Mouse (Mus musculus) midbrain, embryonic 11.5 days (tissue): Measurements from ENCODE around the gene F2. TPM values are rescaled to one million over a fixed set of nuclear protein-coding genes. Genes with fewer than 3 reads are reported as not detected.

ENCODE experiments used
- ATAC-seq: fragments of 200-750 bp; cut with Nextera tagmentation; 2 replicates; pipeline ENCODE4 v1.8.0; 2017; ENCODE audit warnings: moderate TSS enrichment, moderate library complexity; ENCODE audit not compliant: low FRiP score
- DNase-seq: peaks from one replicate; pipeline ENCODE4 v3.0.0; 2015; ENCODE audit warnings: low spot score; ENCODE audit errors: missing footprints
- H3K27ac ChIP-seq: fragments of 300-500 bp; sonication (generic); 2 replicates; pipeline ENCODE4 v1.5.1; 2014; ENCODE audit warnings: low read depth, low read length
- H3K27me3 ChIP-seq: fragments of 300-500 bp; sonication (generic); 2 replicates; pipeline ENCODE4 v1.6.1; 2014; ENCODE audit warnings: mild to moderate bottlenecking, low read length, moderate library complexity, mixed read lengths; ENCODE audit not compliant: control insufficient read depth, insufficient read depth
- H3K36me3 ChIP-seq: fragments of 300-500 bp; sonication (generic); 2 replicates; pipeline ENCODE4 v1.6.1; 2014; ENCODE audit warnings: mild to moderate bottlenecking, low read length, moderate library complexity, mixed read lengths; ENCODE audit not compliant: control insufficient read depth, insufficient read depth
- H3K4me1 ChIP-seq: fragments of 300-500 bp; sonication (generic); 2 replicates; pipeline ENCODE4 v1.6.1; 2014; ENCODE audit warnings: low read length; ENCODE audit not compliant: control insufficient read depth, insufficient read depth
- H3K4me2 ChIP-seq: fragments of 300-500 bp; sonication (generic); 2 replicates; pipeline ENCODE4 v1.6.1; 2014; ENCODE audit warnings: mild to moderate bottlenecking, moderate library complexity
- H3K4me3 ChIP-seq: fragments of 300-500 bp; sonication (generic); 2 replicates; pipeline ENCODE4 v1.5.1; 2014; ENCODE audit warnings: low read depth, low read length
- H3K9ac ChIP-seq: fragments of 300-500 bp; sonication (generic); 2 replicates; pipeline ENCODE4 v1.6.1; 2014; ENCODE audit warnings: low read length
- H3K9me3 ChIP-seq: fragments of 300-500 bp; sonication (generic); 2 replicates; pipeline ENCODE4 v1.6.1; 2016; ENCODE audit warnings: low read length; ENCODE audit not compliant: control insufficient read depth
- WGBS: fragments of 180-500 bp; shearing (Covaris S2); extraction: QIAGEN DNeasy Blood & Tissue Kit; methylation state at CpG from one replicate; pipeline ENCODE4 v1.1.7; 2014; 5-methylcytosine and 5-hydroxymethylcytosine counted together
- polyA plus RNA-seq: library from polyadenylated mRNA; unstranded; fragments of >200 nt; fragmentation: Nextera tagmentation; extraction: Ambion mirVana; gene quantifications from 2 replicates; pipeline ENCODE4 v1.2.1, GENCODE M21; 2014

The F2 gene
- polyA plus RNA-seq, 1 experiment from 2014 or later: 0.07 TPM

- Histone ChIP-seq H3K4me2 (no peak overlapping the region), H3K4me3 (no peak overlapping the region), H3K4me1 (no peaks in the 10 kb centered on the region), H3K27me3 (no peaks in the 10 kb centered on the region), H3K9me3 (no peaks in the 10 kb centered on the region), H3K36me3 (peaks cover 17% of the 10 kb centered on the region), H3K27ac (no peak overlapping the region), H3K9ac (no peak overlapping the region)
- ATAC-seq (no peak), DNase-seq (no peak)
- 94% methylated on average over 6 of the region's 6 CpGs for WGBS
These were observed 30.2 kb upstream of the F2 start for GRCm38 (mm10) chr2:91666386-91666910.

- Histone ChIP-seq H3K4me1 (no peaks in the 10 kb centered on the region), H3K9me3 (no peaks in the 10 kb centered on the region), H3K36me3 (peaks cover 14% of the 10 kb centered on the region)
These were observed 28.6 kb upstream of the F2 start for GRCm38 (mm10) chr2:91664780-91665179.

GRCm38 (mm10) chr2:91660981-91661380 is 24.8 kb upstream of the F2 start:
- 92% methylated on average over 6 of the region's 6 CpGs for WGBS
- no peak overlapping the region for H3K4me3 ChIP-seq
- peaks cover 5% of the 10 kb centered on the region; the same call in 1 of the 2 replicates for H3K36me3 ChIP-seq
- no peak overlapping the region for H3K9ac ChIP-seq
- no peaks in the 10 kb centered on the region for H3K27me3 ChIP-seq
- no peak overlapping the region for H3K4me2 ChIP-seq
- DNase-seq: no peak
- no peak for ATAC-seq
- H3K9me3 ChIP-seq: no peaks in the 10 kb centered on the region
- H3K4me1 ChIP-seq: no peaks in the 10 kb centered on the region
- no peak overlapping the region for H3K27ac ChIP-seq

More at GRCm38 (mm10) chr2:91664780-91665179, 28.6 kb upstream of the F2 start:
- DNase-seq (no peak), ATAC-seq (no peak)
- Histone ChIP-seq H3K4me2 (no peak overlapping the region), H3K27me3 (no peaks in the 10 kb centered on the region), H3K4me3 (no peak overlapping the region), H3K27ac (no peak overlapping the region), H3K9ac (no peak overlapping the region)

GRCm38 (mm10) chr2:91659657-91660056 is 23.4 kb upstream of the F2 start:
- ATAC-seq: no peak
- Histone ChIP-seq H3K4me3 (no peak overlapping the region), H3K4me2 (no peak overlapping the region), H3K9me3 (no peaks in the 10 kb centered on the region), H3K9ac (no peak overlapping the region), H3K4me1 (no peaks in the 10 kb centered on the region), H3K36me3 (peaks cover 3% of the 10 kb centered on the region), H3K27me3 (no peaks in the 10 kb centered on the region), H3K27ac (no peak overlapping the region)
- 92% methylated on average over 8 of the region's 8 CpGs for WGBS
- DNase-seq: no peak

GRCm38 (mm10) chr2:91656774-91657173 is 20.6 kb upstream of the F2 start:
- 70% methylated on average over 8 of the region's 8 CpGs for WGBS
- H3K4me1 ChIP-seq: peaks cover 5% of the 10 kb centered on the region; the same call in 1 of the 2 replicates
- no peak overlapping the region for H3K9ac ChIP-seq
- DNase-seq: no peak
- H3K36me3 ChIP-seq: peaks cover 5% of the 10 kb centered on the region
- no peak overlapping the region for H3K4me2 ChIP-seq
- H3K27ac ChIP-seq: no peak overlapping the region
- ATAC-seq: no peak
- H3K9me3 ChIP-seq: no peaks in the 10 kb centered on the region
- H3K27me3 ChIP-seq: no peaks in the 10 kb centered on the region
- H3K4me3 ChIP-seq: no peak overlapping the region

GRCm38 (mm10) chr2:91655827-91656226 is 19.6 kb upstream of the F2 start:
- H3K4me1 ChIP-seq: peaks cover 9% of the 10 kb centered on the region; the same call in 1 of the 2 replicates
- no peak overlapping the region for H3K9ac ChIP-seq

GRCm38 (mm10) chr2:91655388-91655787 is 19.2 kb upstream of the F2 start:
- Histone ChIP-seq H3K9me3 (no peaks in the 10 kb centered on the region), H3K4me3 (no peak overlapping the region), H3K27ac (no peak overlapping the region), H3K36me3 (peaks cover 5% of the 10 kb centered on the region), H3K27me3 (no peaks in the 10 kb centered on the region), H3K4me1 (peaks cover 12% of the 10 kb centered on the region), H3K4me2 (no peak overlapping the region), H3K9ac (no peak overlapping the region)
- no peak for ATAC-seq
- WGBS: 97% methylated on average over 5 of the region's 5 CpGs
- DNase-seq: no peak

More at GRCm38 (mm10) chr2:91655827-91656226, 19.6 kb upstream of the F2 start:
- WGBS: 87% methylated on average over 6 of the region's 6 CpGs
- Histone ChIP-seq H3K9me3 (no peaks in the 10 kb centered on the region), H3K27me3 (no peaks in the 10 kb centered on the region), H3K4me3 (no peak overlapping the region), H3K27ac (no peak overlapping the region), H3K36me3 (peaks cover 5% of the 10 kb centered on the region), H3K4me2 (no peak overlapping the region)
- no peak for ATAC-seq
- no peak for DNase-seq

- H3K9ac ChIP-seq: no peak overlapping the region
- H3K27me3 ChIP-seq: no peaks in the 10 kb centered on the region
- WGBS: 43% methylated on average over 6 of the region's 6 CpGs
- H3K4me3 ChIP-seq: no peak overlapping the region
- ATAC-seq (no peak), DNase-seq (no peak)
- no peak overlapping the region for H3K4me2 ChIP-seq
- H3K9me3 ChIP-seq: no peaks in the 10 kb centered on the region
- peaks cover 19% of the 10 kb centered on the region for H3K4me1 ChIP-seq
- H3K27ac ChIP-seq: no peak overlapping the region
- H3K36me3 ChIP-seq: peaks cover 4% of the 10 kb centered on the region
These were observed 16.6 kb upstream of the F2 start for GRCm38 (mm10) chr2:91652863-91653262.

- no peak overlapping the region for H3K9ac ChIP-seq
- no peak for ATAC-seq
- H3K4me3 ChIP-seq: no peak overlapping the region
- peaks cover 19% of the 10 kb centered on the region for H3K4me1 ChIP-seq
- no peak overlapping the region for H3K27ac ChIP-seq
- no peaks in the 10 kb centered on the region for H3K9me3 ChIP-seq
- 88% methylated on average over 14 of the region's 14 CpGs for WGBS
- no peak overlapping the region for H3K4me2 ChIP-seq
- H3K27me3 ChIP-seq: no peaks in the 10 kb centered on the region
- no peak for DNase-seq
- H3K36me3 ChIP-seq: peaks cover 14% of the 10 kb centered on the region; the same call in 1 of the 2 replicates
These were observed 15.4 kb upstream of the F2 start for GRCm38 (mm10) chr2:91651458-91652258.
